Mouse (Mus musculus) kidney, adult 2 months (tissue): ENCODE measurements around the gene Csf3.

Experiments used
- CTCF ChIP-seq: fragments of 200-500 bp; conservative IDR thresholded peaks from 2 replicates; pipeline ENCODE4 v1.5.1; 2011; ENCODE audit warnings: low read depth, mild to moderate bottlenecking, control low read depth, low read length, moderate library complexity, mixed read lengths; ENCODE audit not compliant: insufficient read depth, insufficient read length
- POLR2A ChIP-seq: fragments of 200-500 bp; IDR thresholded peaks from one replicate; pipeline ENCODE4 v1.6.1; 2011; ENCODE audit warnings: low read depth, low read length, control low read depth

DNA sequence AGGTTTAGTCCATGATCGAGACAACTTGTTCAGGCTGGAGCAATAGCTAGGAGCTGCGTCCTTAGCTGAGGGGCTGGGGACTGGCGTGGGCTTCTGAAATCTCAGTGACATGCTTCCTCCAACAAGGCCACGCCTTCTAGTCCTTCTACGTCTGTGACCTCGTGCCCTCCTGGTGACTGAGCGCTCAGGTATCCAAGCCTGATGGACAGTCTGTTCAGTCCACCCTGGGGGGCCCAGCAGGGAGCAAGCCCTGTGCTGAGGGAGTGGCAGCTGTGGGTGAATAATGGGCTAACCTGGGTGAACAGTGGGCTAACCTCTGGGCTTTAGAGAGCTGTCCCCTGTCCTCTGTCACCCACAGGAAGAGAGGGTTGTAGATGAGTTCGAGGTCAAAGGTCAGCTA lies 13.1 kb upstream of the Csf3 start:
- TF ChIP-seq CTCF: no peak
- no peak for TF ChIP-seq POLR2A
